Mouse (Mus musculus) bone marrow, adult 2 months (tissue): ENCODE data around the gene Apln.

Source experiments
- CTCF ChIP-seq: fragments of 200-500 bp; IDR thresholded peaks from 2 replicates; pipeline ENCODE4 v1.5.1; 2011; ENCODE audit warnings: low read length, control low read depth; ENCODE audit not compliant: control insufficient read depth, insufficient read depth
- POLR2A ChIP-seq: fragments of 200-500 bp; IDR thresholded peaks from 2 replicates; pipeline ENCODE4 v1.6.1; 2011; ENCODE audit warnings: low read depth, mild to moderate bottlenecking, control low read depth, low read length, borderline replicate concordance; ENCODE audit not compliant: control insufficient read depth

GRCm38 (mm10) chrX:48001151-48001550 is 33.5 kb downstream of the Apln start:
- no peak for TF ChIP-seq CTCF
- no peak for TF ChIP-seq POLR2A
